ENCODE assay signal across 13 mouse cellular contexts in genomic region chr5:34885250-34885649, GRCm38 (mm10). TPM values are rescaled to one million over a fixed set of nuclear protein-coding genes. Genes with fewer than 3 reads are reported as not detected.
DNase-seq lines count a peak whose midpoint lies in the region; ATAC-seq and TF ChIP-seq lines count a peak whose summit lies in the region.
"Had no signal": no experiment of that assay in that cellular context is flagged by ENCODE, and none has a peak within 500 bp of the region (broad histone marks: within the 10 kb centered on the region; RNA-seq: fewer than 3 reads in every experiment).

No protein-coding gene starts in this region.

- ATAC-seq in kidney, postnatal 0 days (replicated peaks; ENCODE audit: low FRiP score, low read depth): no peak

- intact Hi-C loops in left cerebral cortex, postnatal 25 days (cut with DNase I): no loop called here

- no peaks in the 10 kb centered on the region for H3K4me1 ChIP-seq in kidney, postnatal 0 days (replicated peaks; ENCODE audit: insufficient read depth, low read length)
- H3K4me1 ChIP-seq: kidney, embryonic 15.5 days; midbrain, embryonic 12.5 days had no signal

- TF ChIP-seq CTCF in kidney, postnatal 0 days (IDR thresholded peaks at IDR 0.05; ENCODE audit: low read depth): peak; percentile 26

- 87% methylated on average over 3 of the region's 3 CpGs for WGBS in kidney, postnatal 0 days

- H3K36me3 ChIP-seq in kidney, postnatal 0 days (ENCODE audit: insufficient read depth, low read length): peaks cover 39% of the 10 kb centered on the region

- no peaks in the 10 kb centered on the region for H3K9me3 ChIP-seq in kidney, postnatal 0 days (replicated peaks; ENCODE audit: low read length)
- H3K9me3 ChIP-seq: kidney, embryonic 15.5 days; liver, embryonic 15.5 days; midbrain, embryonic 12.5 days had no signal

- H3K9ac ChIP-seq in kidney, postnatal 0 days (ENCODE audit: low read depth, low read length): no peak overlapping the region
- H3K9ac ChIP-seq: hindbrain, embryonic 14.5 days; kidney, embryonic 15.5 days; liver, embryonic 15.5 days; midbrain, embryonic 12.5 days had no signal

- H3K27ac ChIP-seq in kidney, postnatal 0 days: no peak overlapping the region
- H3K27ac ChIP-seq: hindbrain, embryonic 14.5 days; kidney, embryonic 15.5 days; liver, embryonic 15.5 days; midbrain, embryonic 12.5 days had no signal

- no peak overlapping the region for H3K4me2 ChIP-seq in kidney, postnatal 0 days (ENCODE audit: low read length)
- H3K4me2 ChIP-seq: hindbrain, embryonic 14.5 days; kidney, embryonic 15.5 days; liver, embryonic 15.5 days; midbrain, embryonic 12.5 days had no signal

- H3K27me3 ChIP-seq in kidney, postnatal 0 days (ENCODE audit: insufficient read depth, low read length): no peaks in the 10 kb centered on the region
- H3K27me3 ChIP-seq: kidney, embryonic 15.5 days; liver, embryonic 15.5 days; midbrain, embryonic 12.5 days had no signal

- no peak overlapping the region for H3K4me3 ChIP-seq in kidney, postnatal 0 days (replicated peaks; ENCODE audit: low read depth, low read length)
- H3K4me3 ChIP-seq: kidney, embryonic 15.5 days; liver, embryonic 15.5 days; midbrain, embryonic 12.5 days had no signal

- peak; percentile 18 to 30 for DNase-seq in adrenal gland, postnatal 36 days
- no peak for DNase-seq in adrenal gland, adult 8-10 months
- DNase-seq in kidney, postnatal 0 days (ENCODE audit: low spot score): no peak
- no peak for DNase-seq in kidney, adult 11 months
- peak; percentile 24 for DNase-seq in 3T3-L1 (ENCODE audit: low read depth, low spot score)
- DNase-seq in R1 (ENCODE audit: low read depth, low spot score): peak; percentile 19
- DNase-seq in right cerebral cortex, adult 2 months (ENCODE audit: low spot score in 2 of 2): no peak
- no peak for DNase-seq in left cerebral cortex, postnatal 25 days (ENCODE audit: low spot score in 2 of 2)
- DNase-seq: retina, postnatal 1 day had no signal

RNA-seq across cellular contexts. Expression of gene Msantd1, which starts 22.6 kb away (rescaled TPM):
- 1 to 10 TPM; 1.5 to 2.5 TPM for total RNA-seq in adrenal gland, postnatal 36 days (2021)
- 1 to 10 TPM; 1.1 to 2.8 (median 2.3) TPM for total RNA-seq in adrenal gland, adult 8-10 months (2022)
- 0.25 and 0.64 TPM in 2 replicates for polyA plus RNA-seq in kidney, postnatal 0 days (2015; fragmentation: Nextera tagmentation; extraction: Ambion mirVana)
- total RNA-seq in left cerebral cortex, postnatal 25 days (2021): 1 to 10 TPM; 7.6 to 8.0 TPM

Comparison
In these comparisons a context has a peak if more than half of its experiments do, and no peak if none do; other contexts are left out.
1. DNase-seq: peak in adrenal gland, postnatal 36 days (2 of 2), 3T3-L1 (single experiment) and R1 (single experiment); none in adrenal gland, adult 8-10 months (single experiment), kidney, postnatal 0 days (single experiment), kidney, adult 11 months (single experiment), right cerebral cortex, adult 2 months (0 of 2) and left cerebral cortex, postnatal 25 days (0 of 2).